Mouse (Mus musculus) kidney, adult 2 months (tissue): ENCODE results near the gene Sept9. TPM values are rescaled to one million over a fixed set of nuclear protein-coding genes. Genes with fewer than 3 reads are reported as not detected.
A peak's percentile ranks its signal among the peaks of the same experiment; 100 is the strongest.

Experiments
- DNase-seq: peaks from one replicate; pipeline ENCODE4 v3.0.0; 2021
- H3K27ac ChIP-seq: fragments of 200-500 bp; 2 replicates; pipeline ENCODE4 v1.5.1; 2012; ENCODE audit warnings: low read depth, low read length, control low read depth, inconsistent platforms; ENCODE audit not compliant: insufficient read depth
- H3K27me3 ChIP-seq: fragments of 200-500 bp; replicated peaks from 2 replicates; pipeline ENCODE4 v1.6.1; 2012; ENCODE audit warnings: mild to moderate bottlenecking, moderate library complexity, low read length, inconsistent platforms; ENCODE audit not compliant: control insufficient read depth, insufficient read depth
- H3K36me3 ChIP-seq: fragments of 200-500 bp; 2 replicates; pipeline ENCODE4 v1.6.1; 2012; ENCODE audit warnings: mild to moderate bottlenecking, moderate library complexity, low read length, inconsistent platforms; ENCODE audit not compliant: control insufficient read depth, insufficient read depth
- H3K4me1 ChIP-seq: fragments of 200-500 bp; 2 replicates; pipeline ENCODE4 v1.6.1; 2011; ENCODE audit warnings: low read length; ENCODE audit not compliant: control insufficient read depth, insufficient read depth
- H3K4me3 ChIP-seq: fragments of 200-500 bp; 2 replicates; pipeline ENCODE4 v1.5.1; 2011; ENCODE audit warnings: mild to moderate bottlenecking, low read depth, low read length, control low read depth; ENCODE audit not compliant: insufficient read depth
- CTCF ChIP-seq: fragments of 200-500 bp; conservative IDR thresholded peaks from 2 replicates; pipeline ENCODE4 v1.5.1; 2011; ENCODE audit warnings: low read depth, mild to moderate bottlenecking, control low read depth, low read length, moderate library complexity, mixed read lengths; ENCODE audit not compliant: insufficient read depth, insufficient read length
- POLR2A ChIP-seq: fragments of 200-500 bp; IDR thresholded peaks from one replicate; pipeline ENCODE4 v1.6.1; 2011; ENCODE audit warnings: low read depth, low read length, control low read depth
- WGBS: fragments of 180-500 bp; shearing (Covaris S2); methylation state at CpG from one replicate; pipeline ENCODE4 v1.1.7; 2018; 5-methylcytosine and 5-hydroxymethylcytosine counted together
- polyA plus RNA-seq: library from polyadenylated mRNA; depleted of rRNA; stranded (reverse); fragments of >200 nt; gene quantifications from 2 replicates; pipeline ENCODE4 v1.2.3, GENCODE M21; 2012

Gene Sept9
- polyA plus RNA-seq, 1 experiment: 25.9 TPM

GRCm38 (mm10) chr11:117276946-117277345 is 77.5 kb downstream of the Sept9 start:
- TF ChIP-seq POLR2A: no peak
- no peak for TF ChIP-seq CTCF
- no peak overlapping the region for H3K4me3 ChIP-seq
- no peaks in the 10 kb centered on the region for H3K27me3 ChIP-seq
- 34% methylated on average over 8 of the region's 8 CpGs for WGBS
- H3K36me3 ChIP-seq: no peaks in the 10 kb centered on the region
- H3K4me1 ChIP-seq: peaks cover 56% of the 10 kb centered on the region
- H3K27ac ChIP-seq: peak overlapping the region; percentile 88
- DNase-seq: peak; percentile 64

GRCm38 (mm10) chr11:117278113-117278512 is 78.7 kb downstream of the Sept9 start:
- Histone ChIP-seq H3K36me3 (no peaks in the 10 kb centered on the region), H3K27ac (0 out of 2 replicates have a peak overlapping the region, but pooled peaks have one; percentile 3), H3K4me1 (peaks cover 65% of the 10 kb centered on the region), H3K27me3 (no peaks in the 10 kb centered on the region), H3K4me3 (no peak overlapping the region)
- no peak for TF ChIP-seq POLR2A
- no peak for TF ChIP-seq CTCF
- 33% methylated on average over 1 of the region's 1 CpGs for WGBS
- no peak for DNase-seq

GRCm38 (mm10) chr11:117278514-117278913 is 79.1 kb downstream of the Sept9 start:
- no peak overlapping the region for H3K4me3 ChIP-seq
- H3K4me1 ChIP-seq: peaks cover 69% of the 10 kb centered on the region
- TF ChIP-seq POLR2A (no peak), CTCF (no peak)
- DNase-seq: peak; percentile 61
- WGBS: 69% methylated on average over 13 of the region's 13 CpGs
- H3K36me3 ChIP-seq: no peaks in the 10 kb centered on the region
- H3K27me3 ChIP-seq: no peaks in the 10 kb centered on the region
- 0 out of 2 replicates have a peak overlapping the region, but pooled peaks have one; percentile 3 for H3K27ac ChIP-seq

GRCm38 (mm10) chr11:117279993-117280392 is 80.5 kb downstream of the Sept9 start:
- no peaks in the 10 kb centered on the region for H3K27me3 ChIP-seq
- H3K36me3 ChIP-seq: no peaks in the 10 kb centered on the region
- no peak overlapping the region for H3K4me3 ChIP-seq
- TF ChIP-seq CTCF (peak; percentile 48; the same call in 1 of the 2 replicates), POLR2A (no peak)
- 67% methylated on average over 4 of the region's 4 CpGs for WGBS
- DNase-seq: peak; percentile 79
- peaks cover 70% of the 10 kb centered on the region for H3K4me1 ChIP-seq
- H3K27ac ChIP-seq: no peak overlapping the region

GRCm38 (mm10) chr11:117283048-117283888 is 83.8 kb downstream of the Sept9 start:
- WGBS: 64% methylated on average over 11 of the region's 11 CpGs
- TF ChIP-seq CTCF (no peak), POLR2A (no peak)
- no peak overlapping the region for H3K4me3 ChIP-seq
- H3K27ac ChIP-seq: peak overlapping the region; percentile 39
- H3K36me3 ChIP-seq: no peaks in the 10 kb centered on the region
- peaks cover 46% of the 10 kb centered on the region for H3K4me1 ChIP-seq
- H3K27me3 ChIP-seq: no peaks in the 10 kb centered on the region
- DNase-seq: no peak

- no peaks in the 10 kb centered on the region for H3K36me3 ChIP-seq
- H3K4me3 ChIP-seq: no peak overlapping the region
- no peaks in the 10 kb centered on the region for H3K27me3 ChIP-seq
- DNase-seq: peak; percentile 65
- TF ChIP-seq CTCF: no peak
- TF ChIP-seq POLR2A: no peak
- peaks cover 44% of the 10 kb centered on the region for H3K4me1 ChIP-seq
- 61% methylated on average over 6 of the region's 6 CpGs for WGBS
- peak overlapping the region; percentile 41 for H3K27ac ChIP-seq
Measured at GRCm38 (mm10) chr11:117283889-117284450, 84.5 kb downstream of the Sept9 start.

- peak overlapping the region; percentile 41 for H3K27ac ChIP-seq
- peak; percentile 83 for DNase-seq
- no peaks in the 10 kb centered on the region for H3K36me3 ChIP-seq
- peaks cover 40% of the 10 kb centered on the region for H3K4me1 ChIP-seq
- no peak overlapping the region for H3K4me3 ChIP-seq
- WGBS: 48% methylated on average over 19 of the region's 19 CpGs
- H3K27me3 ChIP-seq: no peaks in the 10 kb centered on the region
- TF ChIP-seq CTCF (0 out of 2 replicates have a peak, but pooled peaks have one; percentile 11), POLR2A (no peak)
Measured at GRCm38 (mm10) chr11:117284721-117285605, 85.5 kb downstream of the Sept9 start.
